Mouse (Mus musculus) thymus, postnatal 14 days (tissue): ENCODE data around the gene Med31.
"Not testable (repeated sequence)": the region's sequence is repeated elsewhere in the genome, so short reads cannot be mapped to it uniquely, and the experiment has no call there.

Experiments used
- DNase-seq: peaks from one replicate; pipeline ENCODE4 v3.0.0; 2021

Med31 gene

GRCm38 (mm10) chr11:72196506-72196905, 18.9 kb downstream of the Med31 start:
- no peak for DNase-seq

- no peak for DNase-seq
Measured at GRCm38 (mm10) chr11:72194259-72194658, 21.1 kb downstream of the Med31 start.

GRCm38 (mm10) chr11:72190857-72191256, 24.5 kb downstream of the Med31 start:
- DNase-seq: no peak

GRCm38 (mm10) chr11:72184252-72184651, 31.1 kb downstream of the Med31 start:
- DNase-seq: no peak

GRCm38 (mm10) chr11:72181136-72181535, 34.3 kb downstream of the Med31 start:
- DNase-seq: no peak

GRCm38 (mm10) chr11:72180556-72180955, 34.8 kb downstream of the Med31 start:
- DNase-seq: no peak

- DNase-seq: no peak
Measured at GRCm38 (mm10) chr11:72176553-72176952, 38.8 kb downstream of the Med31 start.

GRCm38 (mm10) chr11:72175966-72176365, 39.4 kb downstream of the Med31 start:
- DNase-seq: no peak

- DNase-seq: no peak
Measured at GRCm38 (mm10) chr11:72174721-72175120, 40.7 kb downstream of the Med31 start.

- no peak for DNase-seq
Measured at GRCm38 (mm10) chr11:72173506-72173905, 41.9 kb downstream of the Med31 start.

- not testable (repeated sequence) for DNase-seq
Measured at GRCm38 (mm10) chr11:72171906-72172305, 43.5 kb downstream of the Med31 start.

- no peak for DNase-seq
Measured at GRCm38 (mm10) chr11:72169871-72170270, 45.5 kb downstream of the Med31 start.

GRCm38 (mm10) chr11:72163198-72163597, 52.2 kb downstream of the Med31 start:
- no peak for DNase-seq
